Mouse (Mus musculus): ENCODE data around the gene Nqo1.

The Nqo1 gene

DNA sequence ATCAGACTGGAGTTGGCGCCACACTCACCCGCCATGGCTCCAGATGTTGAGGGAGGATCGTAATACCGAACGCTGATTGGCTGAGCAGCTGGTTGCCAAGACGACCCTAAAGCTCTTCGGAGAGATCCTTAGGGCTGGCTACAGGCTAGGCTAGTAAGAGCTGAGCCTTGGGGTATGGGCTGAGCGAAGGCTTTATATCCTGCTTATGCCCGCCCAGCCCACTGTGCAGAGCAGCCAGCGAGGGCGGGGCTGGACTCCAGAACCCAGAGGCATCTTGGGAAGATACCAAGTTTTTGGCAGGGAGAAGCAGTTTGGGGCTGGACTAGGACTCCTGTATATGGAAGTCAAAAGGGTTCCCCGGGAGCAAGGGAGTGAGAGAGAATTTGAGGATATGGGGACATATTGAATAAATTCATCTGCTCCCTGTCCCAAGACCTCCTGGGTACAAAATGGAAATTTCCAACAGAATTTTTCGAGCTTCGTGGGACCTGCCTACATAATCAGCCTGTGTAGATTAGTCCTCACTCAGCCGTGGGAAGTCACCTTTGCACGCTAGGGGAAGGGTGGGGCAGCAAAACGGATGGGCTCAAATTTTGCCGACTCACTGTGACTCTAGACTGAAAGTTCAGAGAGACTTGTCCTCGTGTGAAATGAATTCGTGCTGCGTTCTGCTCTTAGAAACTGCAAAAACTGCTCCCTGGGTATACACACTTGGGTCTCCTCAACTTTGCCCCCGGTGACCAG lies at the start of gene Nqo1:
Gene Nqo1 (minus strand): TSS at position 169 of the 744 bp plus-strand sequence.
- in situ Hi-C loops (cut with MboI): no loop called here

DNA sequence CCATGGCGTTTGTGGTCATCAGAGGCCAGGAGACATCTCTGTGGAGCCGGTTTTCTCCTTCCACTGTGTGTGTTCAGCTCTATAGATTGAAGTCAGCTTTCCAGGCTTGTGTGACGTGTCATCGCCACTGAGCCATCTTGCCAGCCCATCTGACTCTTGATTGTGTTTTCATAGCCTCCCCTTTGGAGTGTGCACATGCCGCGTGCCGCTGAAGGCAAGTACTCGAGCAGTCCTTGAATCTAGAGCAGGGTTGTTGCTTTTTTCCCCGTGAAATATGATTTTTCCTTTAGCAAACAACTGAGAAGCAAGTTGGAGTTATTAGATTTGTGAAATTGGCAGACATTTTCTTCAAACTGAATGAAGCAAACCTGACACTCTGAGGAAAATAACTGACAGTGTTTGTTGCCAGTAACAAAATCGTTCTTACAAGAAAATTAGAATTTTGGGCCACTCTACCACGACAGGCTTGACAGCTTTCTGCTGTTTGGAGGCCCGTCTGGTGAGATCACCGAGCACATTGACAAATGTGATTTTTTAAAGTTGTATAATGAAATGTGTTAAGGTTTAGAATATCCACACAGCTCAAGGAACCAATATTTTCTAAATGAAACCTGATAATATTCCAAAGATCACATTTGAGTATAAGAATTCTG lies 48.5 kb upstream of the Nqo1 start:
- in situ Hi-C loops (cut with MboI): no loop called here

DNA sequence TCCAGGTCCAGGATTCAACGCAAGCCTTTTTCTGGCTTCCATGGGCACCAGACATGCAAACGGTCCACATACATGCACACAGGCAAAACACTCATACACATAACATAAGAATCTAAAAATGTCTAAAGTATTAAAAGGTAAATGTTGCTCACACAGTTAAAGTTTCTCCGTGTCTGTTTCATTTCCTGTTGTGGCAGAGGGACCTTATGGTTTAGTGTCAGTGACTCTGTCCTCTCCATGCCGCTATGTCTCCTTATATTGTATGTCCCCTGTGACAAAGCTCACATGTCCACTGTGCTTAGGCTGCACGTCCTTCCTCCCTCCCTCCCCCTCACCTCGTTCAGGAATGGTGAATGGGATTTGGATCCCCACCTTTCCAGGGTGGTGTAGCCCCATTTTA lies 46.6 kb upstream of the Nqo1 start:
- in situ Hi-C loops (cut with MboI): no loop called here

DNA sequence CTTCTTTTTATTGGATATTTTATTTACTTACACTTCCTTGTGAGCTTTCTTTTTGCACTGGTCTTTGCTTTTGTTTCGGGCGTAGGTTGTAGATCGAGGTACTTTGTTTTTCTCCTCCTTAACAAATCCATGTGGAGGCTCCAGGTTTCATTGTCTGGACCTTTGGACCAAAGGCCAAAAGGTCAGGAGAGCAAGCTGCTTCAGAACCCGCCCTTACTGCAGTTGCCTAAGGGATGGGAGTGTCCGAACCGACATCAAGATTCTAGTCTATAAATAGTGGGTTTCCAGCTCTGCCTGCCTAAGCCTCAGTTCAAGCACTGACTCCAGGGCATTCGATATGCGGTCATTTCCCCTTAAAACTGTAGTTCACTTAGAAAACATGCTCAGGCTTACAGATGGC lies 46.1 kb upstream of the Nqo1 start:
- in situ Hi-C loops (cut with MboI): no loop called here

DNA sequence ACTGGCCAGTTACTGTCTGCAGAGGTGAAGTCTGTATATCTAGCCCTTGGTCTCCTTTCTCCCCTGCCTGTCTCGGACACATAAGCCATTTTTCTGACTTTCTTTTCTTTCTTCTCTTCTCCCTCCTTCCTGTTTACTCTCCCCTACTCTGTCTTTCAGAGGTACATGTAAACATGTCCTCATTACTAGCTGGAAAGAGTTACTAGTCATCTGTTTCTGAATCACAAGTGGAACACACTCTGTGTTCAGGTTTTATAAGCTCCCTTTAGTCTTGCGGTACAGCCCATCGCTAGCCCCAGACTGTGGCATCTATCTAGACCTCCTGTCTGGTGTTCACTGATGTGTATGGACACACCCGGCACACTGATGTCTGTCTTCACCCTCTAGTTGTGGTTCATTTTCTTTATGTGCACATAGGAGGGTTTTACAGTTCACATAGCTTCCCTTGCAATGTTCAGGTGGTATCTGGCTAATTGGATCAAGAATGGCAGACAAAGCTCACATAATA lies 45.4 kb upstream of the Nqo1 start:
- in situ Hi-C loops (cut with MboI): no loop called here

DNA sequence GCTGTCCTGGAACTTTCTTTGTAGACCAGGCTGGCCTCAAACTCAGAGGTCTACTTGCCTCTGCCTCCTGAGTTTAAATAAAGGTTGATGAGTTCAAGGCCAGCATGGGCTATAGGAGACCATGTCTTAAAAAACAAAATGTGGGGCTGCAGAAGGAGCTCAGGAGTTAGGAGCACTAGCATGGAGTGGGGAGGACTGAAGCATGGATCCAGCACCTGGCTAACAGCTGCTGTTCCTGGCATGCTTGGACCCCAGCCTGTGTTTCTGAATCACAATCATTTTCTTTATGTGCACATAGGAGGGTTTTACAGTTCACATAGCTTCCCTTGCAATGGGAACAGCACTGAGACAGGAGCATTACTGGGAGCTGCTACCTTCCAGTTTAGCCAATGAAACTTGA lies 44.7 kb upstream of the Nqo1 start:
- in situ Hi-C loops (cut with MboI): no loop called here

DNA sequence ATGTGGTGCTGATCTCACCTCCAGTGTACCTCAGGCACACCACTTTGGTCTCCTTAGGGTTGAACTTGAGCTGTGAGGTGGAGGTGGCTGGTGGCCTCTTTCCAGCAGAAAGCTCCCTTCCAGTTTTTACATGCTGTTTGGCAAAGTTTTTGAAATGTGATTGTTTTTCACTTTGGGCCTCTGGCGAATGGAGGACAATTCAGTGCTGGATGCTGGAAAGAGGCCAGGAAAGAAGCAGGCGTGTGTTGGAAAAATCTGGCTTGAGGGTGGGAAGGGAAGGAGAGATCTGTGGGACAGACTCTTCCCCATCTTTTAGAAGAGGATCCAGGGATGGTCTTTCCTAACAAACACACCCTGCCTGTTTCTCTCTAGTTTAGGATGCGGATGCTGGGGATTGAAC lies 41.6 kb upstream of the Nqo1 start:
- in situ Hi-C loops (cut with MboI): no loop called here

DNA sequence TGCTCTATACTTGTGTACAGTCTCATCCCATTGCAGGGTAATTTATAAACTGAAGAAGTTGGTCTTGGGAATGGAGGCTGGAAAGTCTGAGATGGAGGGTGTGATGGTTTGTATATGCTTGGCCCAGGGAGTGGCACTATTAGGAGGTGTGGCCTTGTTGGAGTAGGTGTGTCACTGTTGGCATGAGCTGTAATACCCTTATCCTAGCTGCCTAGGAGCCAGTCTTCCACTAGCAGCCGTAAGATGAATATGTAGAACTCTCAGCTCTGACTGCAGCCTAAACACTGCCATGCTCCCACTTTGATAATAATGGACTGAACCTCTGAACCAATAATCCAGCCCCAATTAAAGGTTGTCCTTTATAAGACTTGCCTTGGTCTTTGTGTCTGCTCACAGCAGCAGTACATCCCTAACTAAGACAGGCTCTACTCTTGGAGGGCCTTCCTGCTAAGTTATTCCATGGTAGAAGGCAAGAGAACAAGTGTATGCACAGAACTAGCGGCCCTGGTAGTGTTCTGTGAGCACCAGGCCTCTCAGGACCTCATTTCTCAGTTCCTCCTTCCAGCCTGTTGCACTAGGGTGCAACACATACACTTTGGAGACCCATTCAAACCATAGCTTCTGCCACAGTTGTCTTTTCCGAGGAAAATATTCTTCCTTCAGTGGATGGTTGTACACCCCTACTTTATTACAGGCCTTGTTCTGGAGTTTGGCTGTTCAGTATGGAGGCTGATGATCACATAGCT lies 37.0 kb upstream of the Nqo1 start:
- in situ Hi-C loops (cut with MboI): no loop called here

DNA sequence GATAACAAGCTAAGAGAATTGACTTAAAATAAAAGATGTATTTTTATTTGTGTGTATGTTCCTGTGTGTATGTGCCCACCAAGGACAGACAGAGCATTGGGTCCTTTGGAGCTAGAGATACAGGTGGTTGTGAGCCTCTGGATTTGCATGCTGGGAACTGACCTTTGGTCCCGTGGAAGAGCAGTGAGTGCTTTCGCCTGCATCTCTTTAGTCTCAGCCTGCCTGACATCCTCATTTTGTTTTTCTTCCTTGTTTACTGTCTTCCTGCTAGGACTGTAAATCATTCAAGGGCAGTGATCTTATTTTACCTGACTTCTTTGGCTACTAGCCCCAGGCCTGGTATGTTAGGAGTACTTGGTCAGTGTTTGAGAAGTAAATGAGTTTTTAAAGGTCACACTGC lies 34.7 kb upstream of the Nqo1 start:
- in situ Hi-C loops (cut with MboI): no loop called here

DNA sequence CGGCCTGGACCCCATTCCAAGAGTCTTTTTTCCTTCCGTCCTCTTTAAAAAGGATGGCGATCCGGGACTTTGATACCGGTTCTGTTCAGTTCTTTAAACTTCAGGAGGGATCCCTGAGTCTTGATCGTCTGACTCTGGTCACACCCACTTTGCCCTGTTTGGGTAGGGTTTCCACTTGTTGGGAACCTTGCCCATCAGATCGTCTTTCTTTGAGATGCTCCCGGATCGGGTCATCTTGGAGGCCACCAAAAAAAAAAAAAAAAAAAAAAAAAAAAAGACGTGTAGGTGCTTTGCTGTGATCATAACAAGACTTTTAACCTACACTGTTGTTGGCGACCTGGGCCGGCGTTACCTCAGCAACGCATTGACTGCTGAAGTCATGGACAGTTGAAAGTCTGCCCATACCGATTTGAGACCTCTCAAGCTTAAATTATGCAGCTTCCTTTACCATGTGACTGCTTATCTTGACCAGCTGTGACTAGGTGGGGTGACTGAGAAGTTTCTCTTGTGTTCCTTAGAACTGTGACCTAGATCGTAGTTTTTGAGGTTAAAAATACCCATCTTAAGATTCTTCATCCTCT lies 33.9 kb upstream of the Nqo1 start:
- in situ Hi-C loops (cut with MboI): no loop called here

DNA sequence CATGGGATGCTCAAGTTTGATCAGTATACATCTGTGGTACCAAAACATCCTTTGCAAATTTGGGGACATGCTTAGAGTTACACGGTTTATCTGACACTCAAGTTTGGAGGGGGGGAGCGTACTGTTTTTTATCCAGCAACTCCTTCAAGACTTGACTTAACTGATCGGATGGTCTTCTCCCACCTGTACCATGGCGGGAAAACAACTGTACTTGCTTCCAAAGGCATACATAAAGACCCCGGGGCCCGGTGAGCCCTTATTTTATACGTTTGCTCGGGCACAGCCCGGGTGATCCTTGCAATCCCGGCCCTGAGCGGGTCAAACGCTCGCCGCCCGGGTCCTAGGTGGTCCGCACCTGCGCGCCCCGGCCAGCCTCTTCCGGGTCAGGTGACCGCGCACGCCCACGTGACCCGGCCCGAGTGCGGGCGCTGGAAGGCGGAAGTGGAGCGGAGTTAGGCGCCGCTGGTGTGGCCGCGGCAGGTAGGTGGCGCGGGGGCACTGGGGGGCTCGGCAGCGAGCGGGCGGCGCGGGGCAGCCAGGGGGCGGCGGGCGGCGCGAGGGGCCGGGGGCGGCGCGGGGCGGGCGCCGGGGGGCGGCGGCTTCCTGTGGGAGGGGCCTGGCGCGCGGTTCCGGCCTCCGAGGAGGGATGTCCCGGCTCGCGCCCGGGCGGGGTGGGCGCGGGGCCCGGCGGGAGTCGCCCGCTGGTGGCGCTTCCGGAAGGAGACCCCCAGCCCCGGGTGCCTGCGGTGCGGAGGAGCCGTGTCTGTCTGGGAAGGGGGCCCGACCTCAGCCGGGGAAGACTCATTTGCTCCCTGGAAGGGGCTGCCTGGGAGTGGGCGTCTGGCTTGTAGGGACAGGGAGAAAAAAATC lies 33.2 kb upstream of the Nqo1 start, which contains the start of gene Wwp2:
Gene Wwp2 (plus strand): TSS at position 404 of the 870 bp plus-strand sequence.
- in situ Hi-C loops (cut with MboI): no loop called here

DNA sequence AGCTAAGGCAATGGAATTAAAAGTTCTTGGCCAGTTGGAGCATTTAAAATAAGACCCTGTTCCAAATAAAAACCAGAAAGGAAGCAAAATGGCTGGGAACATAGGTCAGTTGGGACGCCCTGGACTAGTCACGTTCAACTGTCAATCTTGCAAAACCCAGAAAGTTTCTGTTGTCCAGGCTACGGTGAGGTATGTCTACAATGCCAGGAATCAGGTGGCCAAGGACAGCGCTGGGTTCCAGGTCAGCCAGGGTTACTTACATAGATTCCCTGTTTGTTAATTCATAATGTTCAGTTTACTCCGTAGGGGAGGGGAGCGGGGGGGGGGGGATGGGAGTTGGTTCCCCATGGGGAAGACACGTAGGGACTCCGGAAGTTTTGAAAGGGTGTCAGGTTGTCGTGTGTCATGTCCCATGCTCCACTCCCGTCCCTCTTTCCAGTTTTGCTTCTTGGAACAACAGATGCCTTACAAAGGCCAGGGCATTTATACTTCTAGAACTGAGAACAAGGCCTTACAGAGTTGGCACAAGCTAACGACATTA lies 32.5 kb upstream of the Nqo1 start:
- in situ Hi-C loops (cut with MboI): no loop called here

DNA sequence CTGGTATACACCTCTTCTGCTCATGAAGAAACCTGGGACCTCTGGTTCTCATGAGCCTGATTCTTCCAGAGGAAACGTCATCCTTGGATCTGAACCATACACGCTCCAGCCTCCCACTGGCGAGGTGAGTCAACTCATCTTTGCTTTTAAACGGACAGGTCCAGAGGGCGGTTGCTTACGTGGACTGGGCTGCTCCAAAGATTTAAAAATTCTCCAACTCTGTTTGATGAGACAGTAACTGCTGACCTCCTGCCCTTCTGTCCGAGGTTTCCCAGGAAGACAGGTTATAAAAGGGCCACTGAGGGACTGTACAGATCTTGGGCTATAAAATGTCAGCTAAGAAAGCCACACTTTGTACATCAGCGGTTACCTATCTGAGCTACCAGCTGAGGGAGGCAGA lies 27.8 kb upstream of the Nqo1 start:
- in situ Hi-C loops (cut with MboI): no loop called here

DNA sequence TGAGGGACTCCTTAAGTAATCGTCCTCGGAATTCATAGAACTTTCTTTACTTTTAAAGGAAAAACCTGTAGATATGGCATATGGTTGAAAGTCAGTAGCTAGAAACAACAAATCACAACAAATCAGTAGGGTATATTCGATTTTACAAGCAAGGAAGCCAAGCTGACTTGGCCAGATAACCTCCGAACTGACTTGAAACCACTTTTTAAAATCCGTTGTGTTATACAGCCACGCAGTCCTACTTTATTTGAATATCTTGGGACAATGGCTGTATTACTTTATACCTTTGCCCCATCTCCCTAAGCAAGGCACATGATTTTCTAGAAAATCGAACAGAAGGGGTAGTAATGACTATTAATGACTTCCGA lies 22.2 kb upstream of the Nqo1 start:
- in situ Hi-C loops (cut with MboI): no loop called here

DNA sequence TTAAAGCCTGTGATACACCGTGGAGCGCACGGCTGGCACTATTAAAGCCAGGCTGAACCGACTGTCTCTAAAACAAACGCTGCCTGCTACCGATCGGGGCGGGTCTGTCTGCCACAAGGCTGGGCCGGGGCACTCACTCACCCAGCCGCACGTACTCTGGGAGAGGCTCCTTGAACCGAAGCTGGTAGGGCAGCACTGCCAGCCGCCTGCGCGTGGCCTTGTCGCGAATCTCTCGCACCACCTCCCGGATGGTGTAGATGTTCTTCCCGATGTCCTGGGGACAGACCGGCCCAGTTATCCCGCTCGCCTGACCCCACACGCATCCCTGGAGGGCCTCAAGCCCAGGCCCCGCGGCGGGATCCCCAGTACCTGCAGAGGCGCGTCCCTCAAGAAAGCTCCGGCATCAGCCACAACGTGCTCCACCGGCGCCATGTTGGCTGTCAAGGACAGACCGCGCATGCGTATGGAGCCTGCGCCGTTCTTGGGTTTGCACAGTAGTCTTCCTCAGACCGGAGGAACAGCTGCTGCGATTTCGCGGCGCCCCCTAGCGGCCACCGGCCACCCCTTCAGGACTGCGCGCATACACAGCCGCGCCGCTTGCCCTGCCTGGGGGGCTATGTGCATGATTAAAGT lies 21.7 kb upstream of the Nqo1 start, which contains the start of gene Nob1:
Gene Nob1 (minus strand): TSS at position 455 of the 633 bp plus-strand sequence.
- in situ Hi-C loops (cut with MboI): no loop called here

DNA sequence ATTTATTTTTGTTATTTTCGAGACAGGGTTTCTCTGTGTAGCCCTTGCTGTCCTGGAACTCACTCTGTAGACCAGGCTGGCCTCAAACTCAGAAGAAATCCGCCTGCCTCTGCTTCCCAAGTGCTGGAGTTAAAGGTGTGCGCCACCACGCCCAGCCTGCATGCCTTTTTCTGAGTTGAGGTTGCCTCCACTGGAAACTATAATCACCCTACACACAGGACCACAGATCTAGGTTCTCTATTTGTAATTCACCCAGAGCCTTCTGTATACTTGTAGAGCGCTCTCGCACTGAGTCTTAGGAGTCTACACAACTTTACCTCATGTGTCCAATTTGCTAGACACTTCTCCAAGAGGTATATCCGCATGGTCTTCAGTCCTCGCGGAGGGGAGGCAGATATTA lies 21.2 kb upstream of the Nqo1 start:
- in situ Hi-C loops (cut with MboI): no loop called here

DNA sequence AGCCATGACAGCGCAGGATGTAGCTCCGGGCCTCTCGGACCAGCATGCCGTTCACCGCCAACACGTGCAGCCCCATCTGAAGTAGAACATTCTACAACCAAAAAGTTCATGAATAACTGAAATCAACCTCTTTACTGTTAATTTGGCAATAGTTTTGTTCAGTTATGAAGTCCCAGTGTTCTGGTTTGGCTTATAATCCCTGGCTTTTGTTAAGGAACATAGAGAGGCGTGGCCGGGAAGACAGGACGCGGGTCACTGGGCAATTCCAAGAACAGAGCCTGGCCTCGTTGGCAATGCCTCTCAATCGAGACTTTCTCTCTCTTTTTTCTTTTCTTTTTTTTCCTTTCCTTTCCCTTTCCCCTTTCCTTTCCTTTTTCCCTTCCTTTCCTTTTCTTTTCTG lies 14.0 kb upstream of the Nqo1 start:
- in situ Hi-C loops (cut with MboI): no loop called here

DNA sequence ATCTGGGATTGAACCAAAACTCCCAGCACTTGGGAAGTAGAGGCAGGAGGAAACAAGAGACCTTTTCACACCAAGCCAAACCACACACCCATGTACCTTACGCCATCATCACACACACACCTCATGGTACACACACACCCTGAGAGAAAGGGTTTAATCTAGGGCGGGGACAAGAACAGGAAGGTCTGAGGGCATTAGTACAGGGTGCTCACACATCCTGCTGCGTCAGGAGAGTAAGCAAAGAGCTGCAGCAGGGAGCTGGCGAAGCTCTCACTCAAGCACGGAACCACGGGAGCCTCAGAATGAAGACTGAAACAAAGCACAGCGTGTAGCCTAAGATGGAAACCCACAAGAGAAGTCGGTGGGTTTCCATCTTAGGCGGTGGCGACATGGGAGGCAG lies 10.9 kb upstream of the Nqo1 start:
- in situ Hi-C loops (cut with MboI): no loop called here

DNA sequence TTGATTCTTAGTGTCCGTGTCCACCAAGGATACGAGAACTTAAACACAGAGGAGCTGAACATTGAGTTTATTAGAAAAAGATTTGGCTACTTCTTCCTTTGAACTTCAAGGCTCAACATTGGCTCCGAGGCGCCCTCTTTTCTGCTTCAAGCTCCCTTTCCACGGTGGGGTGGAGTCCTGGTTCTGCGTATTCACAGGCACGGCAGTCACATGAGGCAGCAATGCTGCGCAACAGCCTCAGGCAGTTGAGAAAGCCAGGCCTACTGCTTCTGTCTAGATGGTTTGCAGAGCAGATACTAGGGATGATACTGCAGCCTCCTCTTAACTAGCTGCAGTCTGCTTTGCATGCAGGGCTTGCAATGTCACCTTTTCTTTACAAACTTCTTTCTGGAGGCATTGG lies 9.5 kb upstream of the Nqo1 start:
- in situ Hi-C loops (cut with MboI): no loop called here

DNA sequence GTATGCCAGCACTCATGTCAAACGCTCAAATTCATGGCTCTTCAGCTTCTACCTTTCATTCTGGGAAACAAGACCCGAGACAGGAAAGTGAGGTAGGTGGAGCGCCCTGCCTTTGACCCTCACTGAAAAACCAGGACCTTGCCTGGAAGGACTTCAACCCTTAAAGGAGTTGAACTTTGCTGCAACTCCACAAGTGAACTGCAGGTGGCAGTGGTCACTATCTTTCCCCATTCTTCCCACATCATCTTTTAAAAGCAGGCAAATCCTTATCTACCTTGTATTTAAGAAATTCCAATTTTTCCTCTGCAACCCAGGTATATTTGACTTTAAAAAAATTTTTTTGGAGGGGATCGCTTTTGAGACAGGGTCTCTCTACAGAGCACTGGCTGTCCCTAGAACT lies 8.4 kb upstream of the Nqo1 start:
- in situ Hi-C loops (cut with MboI): no loop called here

DNA sequence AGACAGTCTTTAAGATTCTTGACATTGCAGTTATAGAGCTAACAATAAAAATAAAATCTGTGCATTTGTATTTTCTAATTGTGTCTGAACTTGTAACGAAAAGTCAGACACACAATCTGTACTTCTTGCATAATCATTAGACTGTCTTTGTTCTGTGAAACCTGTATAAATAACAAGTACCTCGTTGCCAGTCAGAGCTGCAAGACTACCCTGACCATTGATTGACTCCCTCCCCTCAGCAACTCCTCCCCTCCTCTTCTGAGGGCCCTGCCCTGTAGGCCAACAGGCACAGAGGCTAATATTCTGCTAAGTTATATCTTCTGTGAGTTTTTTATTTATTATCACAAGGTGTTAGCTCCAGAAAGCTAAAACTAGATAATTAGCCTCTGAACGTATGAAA lies 2.9 kb upstream of the Nqo1 start:
- in situ Hi-C loops (cut with MboI): no loop called here
